Mouse (Mus musculus) intestine, embryonic 16.5 days (tissue): Measurements from ENCODE around the gene Fndc3a. TPM values are rescaled to one million over a fixed set of nuclear protein-coding genes. Genes with fewer than 3 reads are reported as not detected.

Experiments used
- ATAC-seq: fragments of 200-750 bp; cut with Nextera tagmentation; 2 replicates; pipeline ENCODE4 v1.8.0; 2017; ENCODE audit warnings: moderate TSS enrichment, moderate library complexity
- H3K27ac ChIP-seq: fragments of 300-500 bp; sonication (generic); 2 replicates; pipeline ENCODE4 v1.5.1; 2014; ENCODE audit warnings: mild to moderate bottlenecking, low read length
- H3K27me3 ChIP-seq: fragments of 300-500 bp; sonication (generic); replicated peaks from 2 replicates; pipeline ENCODE4 v1.6.1; 2014; ENCODE audit warnings: low read length, control low read depth, mixed read lengths; ENCODE audit not compliant: control insufficient read depth, insufficient read depth
- H3K36me3 ChIP-seq: fragments of 300-500 bp; sonication (generic); 2 replicates; pipeline ENCODE4 v1.6.1; 2014; ENCODE audit warnings: low read length, control low read depth; ENCODE audit not compliant: control insufficient read depth, insufficient read depth
- H3K4me1 ChIP-seq: fragments of 300-500 bp; sonication (generic); 2 replicates; pipeline ENCODE4 v1.6.1; 2014; ENCODE audit warnings: low read length, control low read depth, mixed read lengths; ENCODE audit not compliant: control insufficient read depth, insufficient read depth
- H3K4me2 ChIP-seq: fragments of 300-500 bp; sonication (generic); 2 replicates; pipeline ENCODE4 v1.6.1; 2014; ENCODE audit warnings: low read depth, low read length, control low read depth
- H3K4me3 ChIP-seq: fragments of 300-500 bp; sonication (generic); 2 replicates; pipeline ENCODE4 v1.5.1; 2014; ENCODE audit warnings: mild to moderate bottlenecking, low read length
- H3K9ac ChIP-seq: fragments of 300-500 bp; sonication (generic); 2 replicates; pipeline ENCODE4 v1.6.1; 2014; ENCODE audit warnings: low read depth, low read length
- H3K9me3 ChIP-seq: fragments of 300-500 bp; sonication (generic); 2 replicates; pipeline ENCODE4 v1.6.1; 2016; ENCODE audit warnings: low read length, control low read depth; ENCODE audit not compliant: control insufficient read depth
- WGBS: fragments of 180-500 bp; shearing (Covaris S2); extraction: QIAGEN DNeasy Blood & Tissue Kit; methylation state at CpG from one replicate; pipeline ENCODE4 v1.1.7; 2014; 5-methylcytosine and 5-hydroxymethylcytosine counted together
- polyA plus RNA-seq: library from polyadenylated mRNA; unstranded; fragments of >200 nt; fragmentation: Nextera tagmentation; extraction: Ambion mirVana; gene quantifications from 2 replicates; pipeline ENCODE4 v1.2.1, GENCODE M21; 2015

The Fndc3a gene
- polyA plus RNA-seq, 1 experiment from 2014 or later, result 42.4 TPM

DNA sequence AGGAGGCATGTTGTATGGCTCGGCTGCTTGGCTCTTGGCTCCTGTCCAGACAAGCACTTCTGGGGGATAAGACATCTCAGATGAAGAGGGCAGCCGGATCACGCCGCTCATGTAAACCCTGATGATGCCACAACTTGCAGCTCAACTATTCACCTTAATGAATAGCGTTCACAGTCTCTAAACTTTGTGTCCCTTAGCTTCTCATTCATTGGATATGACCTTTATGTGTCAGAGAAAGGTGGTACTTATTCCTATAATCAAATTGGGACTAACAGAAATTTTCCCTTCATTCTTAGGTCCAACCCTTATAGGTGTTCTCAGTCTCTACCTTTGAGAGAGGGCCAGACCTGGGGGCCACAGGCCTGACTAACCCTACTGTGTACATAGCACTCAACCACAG lies 218.1 kb downstream of the Fndc3a start, which contains the start of gene Gm9195:
Gene Gm9195, minus strand, starts transcription at position 101 of the 400 bp plus-strand sequence.
- H3K27me3 ChIP-seq, result no peaks in the 10 kb centered on the region
- no peaks in the 10 kb centered on the region for H3K9me3 ChIP-seq
- H3K4me3 ChIP-seq, result no peak within 1 kb of the TSS
- no peak within 1 kb of the TSS for H3K4me2 ChIP-seq
- H3K9ac ChIP-seq, result no peak within 1 kb of the TSS
- 70% methylated on average over 5 of the region's 5 CpGs for whole genome bisulfite sequencing
- ATAC-seq, result no peak
- H3K36me3 ChIP-seq, result no peaks in the 10 kb centered on the region
- no peak within 1 kb of the TSS for H3K27ac ChIP-seq
- H3K4me1 ChIP-seq, result no peaks in the 10 kb centered on the region

DNA sequence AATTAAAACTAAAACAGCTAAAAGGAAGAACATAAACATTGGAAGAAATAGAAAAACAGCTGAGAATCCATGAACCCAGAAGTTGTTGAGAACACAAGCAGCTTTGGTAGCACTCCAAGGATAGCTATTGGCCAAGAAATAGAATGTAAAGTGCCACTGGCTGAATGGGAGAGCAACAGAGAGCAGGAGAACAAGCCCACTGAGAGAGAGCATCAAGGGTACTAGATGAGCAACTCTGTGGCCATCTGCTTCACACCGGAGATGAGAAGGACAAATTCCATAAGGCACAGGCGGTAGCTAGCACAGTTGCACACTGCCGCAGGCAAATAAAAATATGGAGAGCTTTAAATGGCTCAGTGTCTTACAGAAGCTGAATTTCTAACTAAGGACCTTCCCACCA lies 219.4 kb downstream of the Fndc3a start:
- H3K9me3 ChIP-seq, result no peaks in the 10 kb centered on the region
- no peaks in the 10 kb centered on the region for H3K36me3 ChIP-seq
- no peak overlapping the region for H3K4me3 ChIP-seq
- no peak overlapping the region for H3K27ac ChIP-seq
- 91% methylated on average over 3 of the region's 3 CpGs for WGBS
- no peak overlapping the region for H3K4me2 ChIP-seq
- H3K27me3 ChIP-seq, result no peaks in the 10 kb centered on the region
- H3K9ac ChIP-seq, result no peak overlapping the region
- no peak for ATAC-seq
- H3K4me1 ChIP-seq, result no peaks in the 10 kb centered on the region

Other genes starting within 250 kb of the Fndc3a start
- not detected in 2 replicates for gene Gm9195, start 218.2 kb downstream of the Fndc3a start, polyA plus RNA-seq